11 mouse cellular contexts compared by ENCODE assay signal in genomic region chr12:84202561-84202960, GRCm38 (mm10). TPM values are rescaled to one million over a fixed set of nuclear protein-coding genes. Genes with fewer than 3 reads are reported as not detected.
DNase-seq lines count a peak whose midpoint lies in the region; ATAC-seq and TF ChIP-seq lines count a peak whose summit lies in the region.
"Had no signal": no experiment of that assay in that cellular context is flagged by ENCODE, and none has a peak within 500 bp of the region (broad histone marks: within the 10 kb centered on the region; RNA-seq: fewer than 3 reads in every experiment).

No protein-coding gene starts in this region.

- no peaks in the 10 kb centered on the region for H3K9me3 ChIP-seq in lung, postnatal 0 days (ENCODE audit: low read length)
- no peaks in the 10 kb centered on the region for H3K9me3 ChIP-seq in MEL (replicated peaks; ENCODE audit: insufficient read depth, low read length)
- H3K9me3 ChIP-seq in hindbrain, postnatal 0 days (ENCODE audit: low read length), result no peaks in the 10 kb centered on the region
- H3K9me3 ChIP-seq: midbrain, embryonic 10.5 days; neural tube, embryonic 13.5 days had no signal

- H3K4me3 ChIP-seq in lung, postnatal 0 days (ENCODE audit: low read depth, low read length), result no peak overlapping the region
- H3K4me3 ChIP-seq in lung, adult 2 months (replicated peaks; ENCODE audit: extremely low read depth, low read depth, low read length), result no peak overlapping the region
- peak overlapping the region; percentile 17 to 36 for H3K4me3 ChIP-seq in MEL (ENCODE audit: control insufficient read depth in 1 of 2, insufficient read depth in 1 of 2, low read depth in 2 of 2, low read length in 2 of 2)
- no peak overlapping the region for H3K4me3 ChIP-seq in hindbrain, postnatal 0 days (ENCODE audit: low read length)
- H3K4me3 ChIP-seq: midbrain, embryonic 10.5 days; neural tube, embryonic 13.5 days had no signal

- no peak overlapping the region for H3K4me2 ChIP-seq in lung, postnatal 0 days (replicated peaks; ENCODE audit: low read depth, low read length)
- H3K4me2 ChIP-seq in hindbrain, postnatal 0 days (ENCODE audit: low read depth, low read length), result no peak overlapping the region
- H3K4me2 ChIP-seq: neural tube, embryonic 13.5 days had no signal

- no peak for ATAC-seq in lung, postnatal 0 days
- ATAC-seq in hindbrain, postnatal 0 days, result no peak

- DNase-seq in lung, postnatal 0 days (ENCODE audit: low spot score), result no peak
- no peak for DNase-seq in lung, adult 2 months
- DNase-seq in MEL (ENCODE audit: low read depth, low spot score), result peak; percentile 79
- DNase-seq in liver, result peak; percentile 49
- DNase-seq in splenic B cell, adult 2 months (ENCODE audit: low read depth, low spot score), result peak; percentile 96
- no peak for DNase-seq in hindbrain, postnatal 0 days (ENCODE audit: low spot score)
- DNase-seq in urinary bladder, postnatal 10 days (ENCODE audit: low spot score), result no peak
- DNase-seq in cerebellum, adult 18-20 months, result no peak
- DNase-seq: kidney, postnatal 25 days had no signal

- no peak for TF ChIP-seq CTCF in lung, postnatal 0 days (IDR thresholded peaks at IDR 0.05)
- TF ChIP-seq CTCF in lung, adult 2 months (IDR thresholded peaks at IDR 0.05; ENCODE audit: insufficient read depth, low read length), result no peak
- TF ChIP-seq CTCF in MEL (IDR thresholded peaks at IDR 0.05 in 2 of 3, conservative IDR thresholded peaks at IDR 0.05 in 1 of 3; ENCODE audit: control insufficient read depth in 1 of 3, insufficient read depth in 1 of 3, low read depth in 2 of 3, low read length in 3 of 3, poor library complexity in 1 of 3, severe bottlenecking in 1 of 3), result no peak
- TF ChIP-seq CTCF in hindbrain, postnatal 0 days (IDR thresholded peaks at IDR 0.05; ENCODE audit: low read depth), result no peak

- WGBS in lung, postnatal 0 days, result 73% methylated on average over 10 of the region's 10 CpGs
- WGBS in lung, adult 2 months, result 64% methylated on average over 10 of the region's 10 CpGs
- WGBS in hindbrain, postnatal 0 days, result 79% methylated on average over 10 of the region's 10 CpGs

- no peak for TF ChIP-seq RAD21 in MEL (IDR thresholded peaks at IDR 0.05; ENCODE audit: low read depth, low read length)

- H3K36me3 ChIP-seq in lung, postnatal 0 days (ENCODE audit: insufficient read depth, low read length), result no peaks in the 10 kb centered on the region
- H3K36me3 ChIP-seq in MEL (ENCODE audit: control insufficient read depth in 1 of 2, insufficient read depth in 2 of 2, low read length in 2 of 2), result peaks cover 0 to 50% of the 10 kb centered on the region in 2 experiments; a peak in 2 of 4 replicates
- no peaks in the 10 kb centered on the region; the same call in 1 of the 2 replicates for H3K36me3 ChIP-seq in splenic B cell, adult 2 months (ENCODE audit: control insufficient read depth, insufficient read depth, low read length, poor library complexity, severe bottlenecking)
- no peaks in the 10 kb centered on the region for H3K36me3 ChIP-seq in hindbrain, postnatal 0 days (ENCODE audit: insufficient read depth, low read length)
- H3K36me3 ChIP-seq: neural tube, embryonic 13.5 days had no signal

- no peak for TF ChIP-seq EP300 in lung, postnatal 0 days (IDR thresholded peaks at IDR 0.05)
- 0 out of 4 replicates have a peak, but pooled peaks of 1 of the 2 experiments have one; percentile 29 for TF ChIP-seq EP300 in MEL (IDR thresholded peaks at IDR 0.05; ENCODE audit: low read depth in 1 of 2, low read length in 2 of 2)

- peaks cover 50% of the 10 kb centered on the region for H3K79me2 ChIP-seq in MEL (ENCODE audit: control insufficient read depth, insufficient read depth, low read length, poor library complexity)

- H3K27me3 ChIP-seq in lung, postnatal 0 days (replicated peaks; ENCODE audit: insufficient read depth, low read length), result no peaks in the 10 kb centered on the region
- no peaks in the 10 kb centered on the region for H3K27me3 ChIP-seq in MEL (ENCODE audit: control insufficient read depth in 1 of 2, insufficient read depth in 2 of 2, low read length in 2 of 2)
- H3K27me3 ChIP-seq in splenic B cell, adult 2 months (ENCODE audit: control insufficient read depth, insufficient read depth, low read length, poor library complexity, severe bottlenecking), result no peaks in the 10 kb centered on the region
- no peaks in the 10 kb centered on the region for H3K27me3 ChIP-seq in hindbrain, postnatal 0 days (ENCODE audit: insufficient read depth, low read length)
- H3K27me3 ChIP-seq: neural tube, embryonic 13.5 days had no signal

- peak overlapping the region; percentile 72 for H3K27ac ChIP-seq in lung, postnatal 0 days (ENCODE audit: low read length)
- peak overlapping the region; percentile 90 for H3K27ac ChIP-seq in MEL (ENCODE audit: control insufficient read depth, low read depth, low read length)
- no peak overlapping the region for H3K27ac ChIP-seq in hindbrain, postnatal 0 days
- H3K27ac ChIP-seq: midbrain, embryonic 10.5 days; neural tube, embryonic 13.5 days had no signal

- peaks cover 25% of the 10 kb centered on the region for H3K4me1 ChIP-seq in lung, postnatal 0 days (ENCODE audit: insufficient read depth, low read depth, low read length)
- H3K4me1 ChIP-seq in lung, adult 2 months (ENCODE audit: control insufficient read depth, insufficient read depth, low read length), result peaks cover 36% of the 10 kb centered on the region
- H3K4me1 ChIP-seq in MEL (ENCODE audit: control insufficient read depth in 1 of 2, insufficient read depth in 2 of 2, low read length in 2 of 2), result peaks cover 36 to 49% of the 10 kb centered on the region in 2 experiments
- H3K4me1 ChIP-seq in hindbrain, postnatal 0 days (ENCODE audit: insufficient read depth, low read length), result no peaks in the 10 kb centered on the region

- H3K9ac ChIP-seq in lung, postnatal 0 days (replicated peaks; ENCODE audit: low read depth), result no peak overlapping the region
- peak overlapping the region; percentile 48 for H3K9ac ChIP-seq in MEL (ENCODE audit: control insufficient read depth, low read depth, low read length, poor library complexity, severe bottlenecking)
- no peak overlapping the region for H3K9ac ChIP-seq in hindbrain, postnatal 0 days (replicated peaks; ENCODE audit: low read length)
- H3K9ac ChIP-seq: neural tube, embryonic 13.5 days had no signal

- TF ChIP-seq POLR2A in lung, adult 2 months (IDR thresholded peaks at IDR 0.05; ENCODE audit: borderline replicate concordance, extremely low read depth, low read depth, low read length), result no peak
- no peak for TF ChIP-seq POLR2A in MEL (IDR thresholded peaks at IDR 0.05; ENCODE audit: control insufficient read depth in 1 of 2, insufficient read depth in 1 of 2, low read depth in 1 of 2, low read length in 2 of 2, poor library complexity in 1 of 2)

TF ChIP-seq in MEL, 35 proteins besides CTCF, POLR2A, EP300 and RAD21 (continues in another document):
- TF ChIP-seq ETS1 (IDR thresholded peaks at IDR 0.05; ENCODE audit: low read depth, low read length), result peak; percentile 62
- no peak for TF ChIP-seq CHD1 (IDR thresholded peaks at IDR 0.05; ENCODE audit: low read depth, low read length)
- TF ChIP-seq JUND (IDR thresholded peaks at IDR 0.05; ENCODE audit: low read depth, low read length), result no peak
- peak; percentile 62; the same call in 1 of the 2 replicates for TF ChIP-seq MYC (IDR thresholded peaks at IDR 0.05; ENCODE audit: low read depth, low read length)
- no peak for TF ChIP-seq ZKSCAN1 (IDR thresholded peaks at IDR 0.05; ENCODE audit: low read depth, low read length)
- TF ChIP-seq KAT2A (conservative IDR thresholded peaks at IDR 0.05; ENCODE audit: low read depth, low read length), result no peak
- no peak for TF ChIP-seq ZMIZ1 (IDR thresholded peaks at IDR 0.05; ENCODE audit: low read depth, low read length)
- no peak for TF ChIP-seq ZC3H11A (IDR thresholded peaks at IDR 0.05; ENCODE audit: low read depth, low read length)
- no peak for TF ChIP-seq ZNF384 (IDR thresholded peaks at IDR 0.05; ENCODE audit: low read depth, low read length)
- TF ChIP-seq USF2 (IDR thresholded peaks at IDR 0.05; ENCODE audit: borderline replicate concordance in 1 of 2, insufficient read depth in 1 of 2, low read depth in 1 of 2, low read length in 2 of 2), result peak in 1 of 2 experiments; percentile 65; a peak in 2 of 4 replicates
- TF ChIP-seq POLR2AphosphoS2 (IDR thresholded peaks at IDR 0.05; ENCODE audit: low read length), result no peak
- TF ChIP-seq MAZ (IDR thresholded peaks at IDR 0.05; ENCODE audit: low read depth, low read length), result no peak
- TF ChIP-seq E2F4 (IDR thresholded peaks at IDR 0.05; ENCODE audit: borderline replicate concordance, low read depth, low read length), result no peak
- no peak for TF ChIP-seq NRF1 (IDR thresholded peaks at IDR 0.05; ENCODE audit: insufficient read depth, low read depth, low read length, poor library complexity, severe bottlenecking)
- TF ChIP-seq MAFK (IDR thresholded peaks at IDR 0.05; ENCODE audit: borderline replicate concordance, low read depth, low read length), result no peak
- TF ChIP-seq ELF1 (IDR thresholded peaks at IDR 0.05; ENCODE audit: low read depth, low read length), result no peak
- TF ChIP-seq SMC3 (IDR thresholded peaks at IDR 0.05; ENCODE audit: low read depth, low read length), result no peak
- no peak for TF ChIP-seq NELFE (IDR thresholded peaks at IDR 0.05; ENCODE audit: low read depth, low read length)
- peak; percentile 66 for TF ChIP-seq BHLHE40 (IDR thresholded peaks at IDR 0.05; ENCODE audit: borderline replicate concordance, low read depth, low read length)
- TF ChIP-seq MXI1 (IDR thresholded peaks at IDR 0.05; ENCODE audit: low read depth, low read length), result peak; percentile 86
- no peak for TF ChIP-seq MYB (IDR thresholded peaks at IDR 0.05; ENCODE audit: low read depth, low read length)

RNA-seq across cellular contexts. Expression of gene Elmsan1, which starts 16.1 kb away (rescaled TPM):
- polyA plus RNA-seq in lung, postnatal 0 days (2015; fragmentation: Nextera tagmentation; extraction: Ambion mirVana), result 5.9 and 6.7 TPM in 2 replicates
- polyA plus RNA-seq in lung, adult 2 months (2012; rRNA removed), result 26.5 and 29.5 TPM in 2 replicates
- total RNA-seq in MEL (2012; rRNA removed), result 7.7 TPM in 2 replicates
- 10 to 100 TPM in 1 of 2 experiments, not detected in 1; 25.3 TPM for polyA plus RNA-seq in MEL (2012; ENCODE audit: insufficient read depth in 1 of 2, insufficient read length in 2 of 2, low read depth in 1 of 2, low replicate concordance in 2 of 2, missing spikeins in 1 of 2)
- total RNA-seq in hindbrain, postnatal 0 days (2014; rRNA removed), result 9.3 and 11.5 TPM in 2 replicates
- polyA plus RNA-seq in hindbrain, postnatal 0 days (2015; fragmentation: Nextera tagmentation; extraction: Ambion mirVana), result 2.7 and 3.0 TPM in 2 replicates

RNA-seq across cellular contexts. Expression of gene Pnma1, which starts 54.3 kb away (rescaled TPM):
- polyA plus RNA-seq in lung, postnatal 0 days (2015; fragmentation: Nextera tagmentation; extraction: Ambion mirVana), result 1.9 and 2.9 TPM in 2 replicates
- 0.84 and 1.3 TPM in 2 replicates for polyA plus RNA-seq in lung, adult 2 months (2012; rRNA removed)
- 0.10 and 0.31 TPM in 2 replicates for total RNA-seq in MEL (2012; rRNA removed)
- under 1 TPM in 1 of 2 experiments, not detected in 1; 0.46 TPM for polyA plus RNA-seq in MEL (2012; ENCODE audit: insufficient read depth in 1 of 2, insufficient read length in 2 of 2, low read depth in 1 of 2, low replicate concordance in 2 of 2, missing spikeins in 1 of 2)
- total RNA-seq in hindbrain, postnatal 0 days (2014; rRNA removed), result 2.5 and 3.8 TPM in 2 replicates
- 4.2 and 4.5 TPM in 2 replicates for polyA plus RNA-seq in hindbrain, postnatal 0 days (2015; fragmentation: Nextera tagmentation; extraction: Ambion mirVana)

Comparison
In these comparisons a context has a peak if more than half of its experiments do, and no peak if none do; other contexts are left out.
1. DNase-seq: peak in MEL (single experiment), liver (single experiment) and splenic B cell, adult 2 months (single experiment); none in lung, postnatal 0 days (single experiment), lung, adult 2 months (single experiment), hindbrain, postnatal 0 days (single experiment), urinary bladder, postnatal 10 days (single experiment) and cerebellum, adult 18-20 months (0 of 2).
2. H3K4me3 ChIP-seq: peak in MEL (2 of 2); none in lung, postnatal 0 days (single experiment), lung, adult 2 months (single experiment) and hindbrain, postnatal 0 days (single experiment).